Mouse (Mus musculus) kidney, postnatal 0 days (tissue): Measurements from ENCODE around the gene Trpt1. TPM values are rescaled to one million over a fixed set of nuclear protein-coding genes. Genes with fewer than 3 reads are reported as not detected.

ENCODE experiments used
- ATAC-seq: fragments of 200-750 bp; cut with Nextera tagmentation; replicated peaks from 2 replicates; pipeline ENCODE4 v1.8.0; 2017; ENCODE audit warnings: low read depth, moderate number of reproducible peaks, moderate TSS enrichment, moderate library complexity; ENCODE audit not compliant: low FRiP score
- DNase-seq: peaks from one replicate; pipeline ENCODE4 v3.0.0-alpha.2; 2016; ENCODE audit warnings: low spot score
- H3K27ac ChIP-seq: fragments of 300-500 bp; sonication (generic); 2 replicates; pipeline ENCODE4 v1.5.1; 2014; ENCODE audit warnings: mild to moderate bottlenecking
- H3K27me3 ChIP-seq: fragments of 300-500 bp; sonication (generic); 2 replicates; pipeline ENCODE4 v1.6.1; 2014; ENCODE audit warnings: low read length, mixed read lengths; ENCODE audit not compliant: insufficient read depth
- H3K36me3 ChIP-seq: fragments of 300-500 bp; sonication (generic); 2 replicates; pipeline ENCODE4 v1.6.1; 2014; ENCODE audit warnings: low read length, mixed read lengths; ENCODE audit not compliant: insufficient read depth
- H3K4me1 ChIP-seq: fragments of 300-500 bp; sonication (generic); replicated peaks from 2 replicates; pipeline ENCODE4 v1.6.1; 2014; ENCODE audit warnings: antibody characterized with exemption, low read length, mixed read lengths; ENCODE audit not compliant: insufficient read depth
- H3K4me2 ChIP-seq: fragments of 300-500 bp; sonication (generic); 2 replicates; pipeline ENCODE4 v1.6.1; 2014; ENCODE audit warnings: mild to moderate bottlenecking, low read length, moderate library complexity, mixed read lengths
- H3K4me3 ChIP-seq: fragments of 300-500 bp; sonication (generic); replicated peaks from 2 replicates; pipeline ENCODE4 v1.5.1; 2014; ENCODE audit warnings: low read depth, low read length
- H3K9ac ChIP-seq: fragments of 300-500 bp; sonication (generic); 2 replicates; pipeline ENCODE4 v1.6.1; 2014; ENCODE audit warnings: low read depth, low read length
- H3K9me3 ChIP-seq: fragments of 300-500 bp; sonication (generic); replicated peaks from 2 replicates; pipeline ENCODE4 v1.6.1; 2016; ENCODE audit warnings: low read length, inconsistent platforms, mixed read lengths
- CTCF ChIP-seq: IDR thresholded peaks from 2 replicates; pipeline ENCODE4 v1.5.1; 2016; ENCODE audit warnings: antibody characterized with exemption, low read depth, mild to moderate bottlenecking, moderate library complexity
- WGBS: fragments of 180-500 bp; shearing (Covaris S2); extraction: QIAGEN DNeasy Blood & Tissue Kit; methylation state at CpG from one replicate; pipeline ENCODE4 v1.1.7; 2014; 5-methylcytosine and 5-hydroxymethylcytosine counted together
- polyA plus RNA-seq: library from polyadenylated mRNA; unstranded; fragments of >200 nt; fragmentation: Nextera tagmentation; extraction: Ambion mirVana; gene quantifications from 2 replicates; pipeline ENCODE4 v1.2.1, GENCODE M21; 2015

Gene Trpt1
- polyA plus RNA-seq, 1 experiment from 2014 or later = 14.5 TPM

GRCm38 (mm10) chr19:6951381-6951968 is 44.5 kb upstream of the Trpt1 start:
- Histone ChIP-seq H3K9ac (peak overlapping the region; percentile 67), H3K4me3 (peak overlapping the region; percentile 58), H3K27me3 (no peaks in the 10 kb centered on the region), H3K4me1 (peaks cover 8% of the 10 kb centered on the region; the same call in 1 of the 2 replicates), H3K27ac (peak overlapping the region; percentile 96), H3K36me3 (peaks cover 26% of the 10 kb centered on the region; the same call in 1 of the 2 replicates), H3K9me3 (no peaks in the 10 kb centered on the region), H3K4me2 (peak overlapping the region; percentile 67)
- under 1% methylated on average over 35 of the region's 35 CpGs for WGBS
- DNase-seq = peak; percentile 98
- TF ChIP-seq CTCF = 0 out of 2 replicates have a peak, but pooled peaks have one; percentile 0
- ATAC-seq = peak; percentile 71

GRCm38 (mm10) chr19:6951994-6952711 is 43.8 kb upstream of the Trpt1 start:
- DNase-seq = peak; percentile 81
- no peaks in the 10 kb centered on the region for H3K9me3 ChIP-seq
- no peaks in the 10 kb centered on the region for H3K27me3 ChIP-seq
- ATAC-seq = peak; percentile 64
- WGBS = 1% methylated on average over 31 of the region's 31 CpGs
- H3K36me3 ChIP-seq = peaks cover 32% of the 10 kb centered on the region
- H3K9ac ChIP-seq = peak overlapping the region; percentile 67
- peak overlapping the region; percentile 58 for H3K4me3 ChIP-seq
- peak overlapping the region; percentile 96 for H3K27ac ChIP-seq
- TF ChIP-seq CTCF = no peak
- H3K4me2 ChIP-seq = peak overlapping the region; percentile 67
- H3K4me1 ChIP-seq = peaks cover 8% of the 10 kb centered on the region; the same call in 1 of the 2 replicates

- 6% methylated on average over 3 of the region's 3 CpGs for WGBS
- ATAC-seq (no peak), DNase-seq (peak; percentile 38)
- Histone ChIP-seq H3K4me2 (peak overlapping the region; percentile 67), H3K27ac (peak overlapping the region; percentile 96), H3K27me3 (no peaks in the 10 kb centered on the region), H3K4me1 (peaks cover 8% of the 10 kb centered on the region; the same call in 1 of the 2 replicates), H3K36me3 (peaks cover 37% of the 10 kb centered on the region), H3K9me3 (no peaks in the 10 kb centered on the region), H3K4me3 (no peak overlapping the region), H3K9ac (peak overlapping the region; percentile 67)
- no peak for TF ChIP-seq CTCF
Measured at GRCm38 (mm10) chr19:6952712-6953037, 43.3 kb upstream of the Trpt1 start.

- peaks cover 43% of the 10 kb centered on the region for H3K36me3 ChIP-seq
- ATAC-seq (no peak), DNase-seq (no peak)
- no peak overlapping the region for H3K27ac ChIP-seq
- no peaks in the 10 kb centered on the region for H3K9me3 ChIP-seq
- H3K4me2 ChIP-seq = no peak overlapping the region
- no peak overlapping the region for H3K9ac ChIP-seq
- 53% methylated on average over 9 of the region's 9 CpGs for WGBS
- H3K4me3 ChIP-seq = no peak overlapping the region
- H3K27me3 ChIP-seq = no peaks in the 10 kb centered on the region
- peaks cover 8% of the 10 kb centered on the region; the same call in 1 of the 2 replicates for H3K4me1 ChIP-seq
- peak; percentile 69 for TF ChIP-seq CTCF
Measured at GRCm38 (mm10) chr19:6954046-6954445, 41.9 kb upstream of the Trpt1 start.

- no peak for ATAC-seq
- Histone ChIP-seq H3K27ac (no peak overlapping the region), H3K4me1 (peaks cover 8% of the 10 kb centered on the region; the same call in 1 of the 2 replicates), H3K4me2 (no peak overlapping the region), H3K4me3 (no peak overlapping the region), H3K27me3 (no peaks in the 10 kb centered on the region), H3K36me3 (peaks cover 57% of the 10 kb centered on the region), H3K9ac (no peak overlapping the region), H3K9me3 (no peaks in the 10 kb centered on the region)
- TF ChIP-seq CTCF = no peak
- WGBS = 79% methylated on average over 7 of the region's 7 CpGs
- no peak for DNase-seq
Measured at GRCm38 (mm10) chr19:6955424-6955823, 40.5 kb upstream of the Trpt1 start.

- 82% methylated on average over 10 of the region's 10 CpGs for WGBS
- no peak for TF ChIP-seq CTCF
- Histone ChIP-seq H3K4me1 (peaks cover 8% of the 10 kb centered on the region; the same call in 1 of the 2 replicates), H3K27ac (no peak overlapping the region), H3K9me3 (no peaks in the 10 kb centered on the region), H3K4me3 (no peak overlapping the region), H3K27me3 (no peaks in the 10 kb centered on the region), H3K36me3 (peaks cover 58% of the 10 kb centered on the region), H3K4me2 (no peak overlapping the region), H3K9ac (no peak overlapping the region)
- DNase-seq = no peak
- no peak for ATAC-seq
Measured at GRCm38 (mm10) chr19:6956461-6956860, 39.5 kb upstream of the Trpt1 start.
